Mouse (Mus musculus) ES-Bruce4 (cell line): Measurements from ENCODE around the gene Nrxn3. TPM values are rescaled to one million over a fixed set of nuclear protein-coding genes. Genes with fewer than 3 reads are reported as not detected.

Experiments
- H3K27ac ChIP-seq: 2 replicates; pipeline ENCODE4 v1.5.1; 2012; ENCODE audit warnings: low read length, inconsistent platforms; ENCODE audit not compliant: insufficient read depth
- H3K27me3 ChIP-seq: 2 replicates; pipeline ENCODE4 v1.6.1; 2012; ENCODE audit warnings: mild to moderate bottlenecking, low read length, inconsistent platforms; ENCODE audit not compliant: control insufficient read depth, poor library complexity, insufficient read depth, severe bottlenecking
- H3K36me3 ChIP-seq: 2 replicates; pipeline ENCODE4 v1.6.1; 2012; ENCODE audit warnings: inconsistent platforms, mild to moderate bottlenecking, low read length, moderate library complexity; ENCODE audit not compliant: control insufficient read depth, poor library complexity, insufficient read depth, severe bottlenecking
- H3K4me1 ChIP-seq: one replicate; pipeline ENCODE4 v1.8.1; 2011; ENCODE audit warnings: low read length; ENCODE audit not compliant: control insufficient read depth, insufficient read depth
- H3K4me3 ChIP-seq: 2 replicates; pipeline ENCODE4 v1.5.1; 2011; ENCODE audit warnings: low read depth, mild to moderate bottlenecking, low read length
- H3K9ac ChIP-seq: 2 replicates; pipeline ENCODE4 v1.6.1; 2012; ENCODE audit warnings: low read depth, mild to moderate bottlenecking, inconsistent platforms; ENCODE audit not compliant: poor library complexity, severe bottlenecking
- H3K9me3 ChIP-seq: replicated peaks from 2 replicates; pipeline ENCODE4 v1.6.1; 2012; ENCODE audit warnings: mild to moderate bottlenecking, low read length, inconsistent platforms; ENCODE audit not compliant: control insufficient read depth, poor library complexity, insufficient read depth, severe bottlenecking
- CTCF ChIP-seq: IDR thresholded peaks from one replicate; pipeline ENCODE4 v1.8.1; 2011; ENCODE audit warnings: low read depth, low read length
- EP300 ChIP-seq: IDR thresholded peaks from 2 replicates; pipeline ENCODE4 v1.6.1; 2011; ENCODE audit warnings: low read depth, low read length; ENCODE audit not compliant: insufficient read depth
- POLR2A ChIP-seq: IDR thresholded peaks from one replicate; pipeline ENCODE4 v1.8.1; 2011; ENCODE audit warnings: low read length; ENCODE audit not compliant: insufficient read depth
- polyA plus RNA-seq: library from polyadenylated mRNA; stranded (reverse); fragments of >200 nt; gene quantifications from 2 replicates; pipeline ENCODE4 v1.2.4, GENCODE M21; 2011; ENCODE audit warnings: low read depth; ENCODE audit not compliant: missing spikeins, insufficient read depth, insufficient read length

Gene Nrxn3
- polyA plus RNA-seq, 1 experiment, result not detected

GRCm38 (mm10) chr12:89260076-89260475 is 537.4 kb downstream of the Nrxn3 start:
- Histone ChIP-seq H3K4me3 (peak overlapping the region; percentile 18), H3K4me1 (no peaks in the 10 kb centered on the region), H3K27me3 (peaks cover 3% of the 10 kb centered on the region), H3K9me3 (no peaks in the 10 kb centered on the region), H3K36me3 (no peaks in the 10 kb centered on the region), H3K9ac (no peak overlapping the region), H3K27ac (no peak overlapping the region)
- no peak for TF ChIP-seq EP300

GRCm38 (mm10) chr12:89262261-89262660 is 539.6 kb downstream of the Nrxn3 start:
- Histone ChIP-seq H3K4me1 (no peaks in the 10 kb centered on the region), H3K9ac (no peak overlapping the region)
- TF ChIP-seq CTCF (no peak), POLR2A (no peak), EP300 (no peak)

DNA sequence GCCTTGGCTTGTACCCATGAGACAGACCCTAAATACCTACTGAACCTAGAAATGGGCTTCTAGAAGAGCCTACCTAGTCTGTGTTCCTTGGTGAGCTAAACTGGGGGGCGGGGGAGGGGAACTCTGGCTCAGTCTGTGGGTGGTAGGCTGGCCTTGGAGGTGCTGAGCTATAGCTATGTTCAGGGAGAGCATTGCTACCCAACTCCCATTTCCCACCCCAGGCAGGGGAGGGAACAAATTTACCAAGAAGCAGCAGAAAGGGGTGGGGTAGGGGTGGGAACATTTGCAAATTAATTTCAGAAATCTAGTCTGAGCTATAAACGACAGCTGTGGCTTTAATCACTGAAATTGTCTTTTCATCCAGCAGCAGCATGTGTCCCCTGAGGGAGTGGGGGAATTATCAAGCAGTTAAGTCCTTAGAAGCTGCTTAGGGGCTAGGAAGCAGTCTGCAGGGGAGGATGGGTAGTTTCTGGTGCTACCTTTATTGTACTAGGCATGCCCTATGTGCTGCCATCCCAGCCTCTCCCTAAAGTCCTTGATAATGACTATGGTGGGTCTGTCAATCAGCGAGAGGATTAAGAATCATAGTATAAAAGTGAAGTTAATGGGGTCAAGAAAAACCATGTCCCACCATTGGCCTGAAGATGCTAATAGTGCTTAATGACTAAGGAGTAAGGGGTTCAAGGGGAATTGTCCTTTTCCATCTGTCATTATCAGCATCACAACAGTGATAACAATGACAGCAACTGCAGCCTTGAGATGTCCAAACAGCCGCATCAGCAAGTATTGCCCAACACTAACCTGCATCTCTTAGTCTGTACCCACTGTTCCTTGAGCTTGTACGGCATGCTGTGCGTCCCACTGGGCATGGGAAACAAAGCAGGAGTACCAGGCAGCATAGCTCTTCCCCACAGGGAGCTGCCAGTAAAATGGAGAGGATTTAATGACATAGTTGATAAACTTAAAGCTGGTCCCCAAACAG is 560.0 kb downstream of the Nrxn3 start:
- no peaks in the 10 kb centered on the region for H3K36me3 ChIP-seq
- TF ChIP-seq EP300, result no peak
- no peak for TF ChIP-seq POLR2A
- no peak for TF ChIP-seq CTCF
- no peak overlapping the region for H3K27ac ChIP-seq
- no peaks in the 10 kb centered on the region for H3K4me1 ChIP-seq
- H3K27me3 ChIP-seq, result no peaks in the 10 kb centered on the region
- H3K4me3 ChIP-seq, result no peak overlapping the region
- H3K9me3 ChIP-seq, result no peaks in the 10 kb centered on the region
- H3K9ac ChIP-seq, result no peak overlapping the region

More at GRCm38 (mm10) chr12:89262261-89262660, 539.6 kb downstream of the Nrxn3 start:
- no peak overlapping the region for H3K27ac ChIP-seq
- H3K36me3 ChIP-seq, result no peaks in the 10 kb centered on the region
- H3K4me3 ChIP-seq, result no peak overlapping the region
- no peaks in the 10 kb centered on the region for H3K9me3 ChIP-seq
- H3K27me3 ChIP-seq, result peaks cover 3% of the 10 kb centered on the region

- no peak overlapping the region for H3K27ac ChIP-seq
- H3K27me3 ChIP-seq, result no peaks in the 10 kb centered on the region
- TF ChIP-seq EP300 (no peak), CTCF (no peak), POLR2A (no peak)
- H3K4me3 ChIP-seq, result no peak overlapping the region
- H3K4me1 ChIP-seq, result no peaks in the 10 kb centered on the region
- H3K9ac ChIP-seq, result no peak overlapping the region
- no peaks in the 10 kb centered on the region for H3K36me3 ChIP-seq
- no peaks in the 10 kb centered on the region for H3K9me3 ChIP-seq
These were observed 561.7 kb downstream of the Nrxn3 start for GRCm38 (mm10) chr12:89284412-89284811.

- TF ChIP-seq CTCF (no peak), EP300 (no peak), POLR2A (no peak)
- no peaks in the 10 kb centered on the region for H3K27me3 ChIP-seq
- H3K36me3 ChIP-seq, result no peaks in the 10 kb centered on the region
- H3K9me3 ChIP-seq, result no peaks in the 10 kb centered on the region
- no peak overlapping the region for H3K27ac ChIP-seq
- H3K4me3 ChIP-seq, result no peak overlapping the region
- H3K4me1 ChIP-seq, result no peaks in the 10 kb centered on the region
- H3K9ac ChIP-seq, result no peak overlapping the region
These were observed 564.4 kb downstream of the Nrxn3 start for GRCm38 (mm10) chr12:89287037-89287436.

GRCm38 (mm10) chr12:89289589-89290274 is 567.1 kb downstream of the Nrxn3 start:
- no peaks in the 10 kb centered on the region for H3K36me3 ChIP-seq
- TF ChIP-seq CTCF, result no peak
- TF ChIP-seq EP300, result no peak
- no peak for TF ChIP-seq POLR2A
- no peak overlapping the region for H3K27ac ChIP-seq
- no peak overlapping the region for H3K9ac ChIP-seq
- H3K9me3 ChIP-seq, result no peaks in the 10 kb centered on the region
- no peaks in the 10 kb centered on the region for H3K4me1 ChIP-seq
- no peak overlapping the region for H3K4me3 ChIP-seq
- H3K27me3 ChIP-seq, result no peaks in the 10 kb centered on the region
